Mouse (Mus musculus): ENCODE measurements at regions not wholly inside any gene's neighbourhood (a gene's known extent, or its start where the extent isn't known, plus 50 kb on each side); places are given as distances from the start of the nearest gene placed in this dataset.

DNA sequence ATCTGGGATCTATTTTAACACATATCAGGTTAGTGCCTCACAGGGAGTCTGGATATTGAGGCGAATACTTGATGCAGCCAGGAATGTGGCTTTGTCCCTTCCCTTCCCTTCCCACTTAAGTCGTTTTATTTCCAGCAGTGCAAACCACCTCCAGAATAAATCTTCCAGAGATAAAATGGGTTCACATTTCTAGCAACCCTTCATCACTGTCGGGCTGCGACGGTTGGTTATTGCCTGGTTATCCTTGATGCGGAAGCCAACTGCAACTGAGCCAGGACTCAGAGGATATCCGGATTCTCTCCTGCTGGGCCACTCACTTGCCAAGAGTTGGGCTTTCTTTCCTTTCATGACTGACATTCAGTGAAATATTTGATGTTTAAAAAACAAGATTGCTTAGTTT, 111.0 kb upstream of the Psmd7 start:
- DNase-seq = no peak
- intact Hi-C loops (cut with DNase I; ENCODE audit: low total_unique reads) = no loop called here

DNA sequence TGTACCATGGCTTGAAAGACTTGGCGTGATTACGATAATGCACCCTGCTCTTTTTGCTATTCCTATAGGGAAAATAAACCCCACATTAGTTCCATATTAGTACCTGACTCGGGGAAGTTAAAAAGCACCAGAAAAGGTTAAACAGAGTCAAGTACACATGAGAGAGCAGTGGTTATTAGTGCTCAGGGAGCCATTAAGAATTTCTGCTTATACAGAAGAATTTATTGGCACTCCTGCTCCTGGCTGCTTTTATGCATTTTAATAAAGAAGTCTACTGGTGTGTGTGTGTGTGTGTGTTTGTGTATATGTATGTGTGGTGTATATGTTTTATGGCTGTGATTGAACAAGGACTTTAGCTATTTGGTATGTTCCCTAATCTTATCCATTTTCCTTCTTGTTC, 111.5 kb upstream of the Psmd7 start:
- no peak for DNase-seq
- intact Hi-C loops (cut with DNase I; ENCODE audit: low total_unique reads) = no loop called here

DNA sequence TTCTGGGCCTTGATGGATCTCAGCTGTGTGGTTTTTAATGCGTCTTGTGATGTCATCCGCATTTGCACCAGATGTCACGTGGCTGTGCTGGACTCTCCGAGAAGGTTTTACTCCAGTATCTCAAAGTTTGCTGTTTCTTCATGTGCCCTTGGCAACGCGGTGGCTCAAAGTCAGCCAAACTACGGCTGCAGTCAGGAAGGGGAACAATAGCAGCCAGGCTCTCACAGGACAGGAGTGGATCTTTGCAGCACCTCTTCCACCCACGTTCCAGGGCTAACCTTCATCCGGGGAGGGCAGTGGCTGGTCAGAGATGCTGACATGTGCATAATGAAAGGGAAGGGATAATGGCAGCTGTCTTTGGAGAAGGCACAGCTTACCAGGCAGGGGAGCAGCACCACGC, 127.6 kb upstream of the Psmd7 start:
- DNase-seq = no peak
- intact Hi-C loops (cut with DNase I; ENCODE audit: low total_unique reads) = no loop called here

DNA sequence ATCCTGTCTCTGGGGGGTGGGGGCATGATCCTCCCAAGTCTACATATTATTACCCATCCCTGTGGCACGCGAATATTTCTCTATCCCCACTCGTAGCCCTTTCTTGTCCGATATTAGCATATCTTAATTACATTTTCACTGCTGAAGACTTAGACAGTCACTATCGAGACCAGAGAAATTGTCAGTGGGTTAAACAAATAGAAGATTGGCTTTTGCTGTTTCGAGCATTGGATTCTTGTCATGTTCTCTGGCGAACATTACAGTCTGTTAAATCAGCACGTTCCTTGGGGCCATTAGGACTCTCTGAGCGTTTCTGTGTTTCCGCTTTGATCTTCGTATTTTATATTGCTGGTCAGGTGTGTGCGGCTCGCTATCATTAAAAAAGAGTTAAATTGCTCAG, 129.6 kb upstream of the Psmd7 start:
- intact Hi-C loops (cut with DNase I; ENCODE audit: low total_unique reads) = no loop called here
- DNase-seq = no peak

DNA sequence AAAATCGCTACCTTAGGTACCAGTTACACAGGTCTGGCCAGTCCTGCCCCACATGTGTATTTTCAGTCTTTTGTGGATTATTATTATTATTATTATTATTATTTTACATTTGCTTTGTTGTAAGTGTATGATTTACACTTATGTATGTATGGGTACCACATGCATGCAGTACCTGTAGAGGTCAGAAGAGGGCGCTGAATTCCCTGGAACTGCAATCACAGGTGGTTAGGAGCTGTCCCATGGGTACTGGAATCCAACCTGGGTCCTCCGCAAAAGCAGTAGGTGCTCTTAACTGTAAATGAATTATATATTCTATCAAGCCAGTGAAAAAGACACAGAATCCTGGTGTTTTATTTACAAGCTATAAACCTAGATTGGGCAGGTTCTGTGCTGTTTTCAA, 131.4 kb upstream of the Psmd7 start:
- intact Hi-C loops (cut with DNase I; ENCODE audit: low total_unique reads) = no loop called here
- no peak for DNase-seq

DNA sequence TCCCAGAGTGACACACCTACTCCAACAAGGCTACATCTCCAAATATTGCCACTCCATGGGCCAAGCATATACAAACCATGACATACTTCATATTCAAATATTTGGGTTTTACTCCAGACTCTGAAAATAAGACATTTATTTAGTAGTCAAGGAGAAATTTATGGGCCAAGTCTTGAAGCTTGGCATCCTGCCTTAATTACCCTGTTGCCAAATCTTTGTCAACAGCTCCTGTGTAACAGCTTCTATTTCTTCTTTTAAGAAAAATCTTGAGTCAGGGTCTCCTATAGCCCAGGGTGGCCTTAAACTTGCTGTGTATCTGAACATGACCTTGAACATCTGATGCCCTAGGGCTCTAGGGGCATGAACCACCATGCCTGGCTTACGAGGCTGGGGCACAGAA, 138.5 kb upstream of the Psmd7 start:
- intact Hi-C loops (cut with DNase I; ENCODE audit: low total_unique reads) = no loop called here
- DNase-seq = no peak

DNA sequence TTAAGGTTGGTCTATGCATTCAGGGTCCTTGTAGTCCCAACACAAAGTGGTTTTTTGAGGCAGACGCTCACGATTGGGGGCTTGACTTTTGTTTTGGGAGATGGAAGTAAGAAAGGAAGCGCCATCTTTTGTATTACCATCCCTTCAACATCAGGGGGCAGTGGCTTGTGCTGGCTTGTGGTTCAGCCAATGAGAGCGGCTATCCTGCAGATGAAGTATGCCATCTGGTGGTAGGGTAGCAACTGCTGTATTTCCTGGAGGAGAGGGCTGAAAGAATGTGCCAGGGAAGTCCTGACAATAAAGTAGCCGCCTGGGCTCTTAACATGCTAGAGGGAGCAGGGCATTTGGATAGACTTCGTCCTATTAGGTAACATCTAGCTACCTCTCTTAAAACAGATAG, 139.0 kb upstream of the Psmd7 start:
- intact Hi-C loops (cut with DNase I; ENCODE audit: low total_unique reads) = no loop called here
- DNase-seq = no peak

DNA sequence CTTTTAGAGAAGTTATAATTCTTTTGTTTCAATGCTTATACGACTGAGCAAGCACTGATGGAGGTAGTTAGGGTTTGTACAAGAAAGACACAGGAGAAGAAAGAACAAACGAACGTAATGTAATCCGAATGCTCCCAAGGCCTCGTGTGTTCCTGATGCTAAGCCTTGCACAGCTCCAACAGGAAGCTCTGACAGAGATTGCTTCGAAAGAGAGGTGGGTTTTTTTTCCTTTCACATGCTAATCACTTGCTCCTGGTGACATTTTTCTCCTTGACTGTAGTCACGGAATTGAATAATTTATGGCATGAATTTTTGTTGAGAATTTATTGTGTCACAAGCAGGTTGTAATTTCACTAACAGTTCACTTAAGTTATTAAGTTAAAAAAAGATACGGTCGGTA, 150.8 kb upstream of the Psmd7 start:
- DNase-seq = no peak
- intact Hi-C loops (cut with DNase I; ENCODE audit: low total_unique reads) = no loop called here

DNA sequence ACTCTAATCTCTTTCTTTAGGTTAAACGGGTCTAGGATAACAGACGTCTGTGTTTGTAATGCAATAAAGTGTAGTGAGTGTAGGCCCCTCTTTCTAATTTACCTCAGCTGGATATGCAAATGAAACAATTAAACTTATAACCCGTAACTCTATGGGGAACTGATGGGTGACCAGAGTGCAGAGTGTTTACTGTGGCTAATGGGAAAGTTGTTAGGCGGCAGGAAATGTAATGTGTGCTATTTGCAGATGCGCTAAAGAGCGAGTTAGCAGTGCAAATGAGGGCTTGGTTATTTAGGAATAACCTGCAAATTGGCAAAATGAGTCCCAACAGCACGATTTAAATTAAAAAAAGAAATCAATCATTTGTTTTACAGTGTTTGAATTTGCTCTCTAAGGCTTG, 168.8 kb upstream of the Psmd7 start:
- DNase-seq = no peak
- intact Hi-C loops (cut with DNase I; ENCODE audit: low total_unique reads) = no loop called here

DNA sequence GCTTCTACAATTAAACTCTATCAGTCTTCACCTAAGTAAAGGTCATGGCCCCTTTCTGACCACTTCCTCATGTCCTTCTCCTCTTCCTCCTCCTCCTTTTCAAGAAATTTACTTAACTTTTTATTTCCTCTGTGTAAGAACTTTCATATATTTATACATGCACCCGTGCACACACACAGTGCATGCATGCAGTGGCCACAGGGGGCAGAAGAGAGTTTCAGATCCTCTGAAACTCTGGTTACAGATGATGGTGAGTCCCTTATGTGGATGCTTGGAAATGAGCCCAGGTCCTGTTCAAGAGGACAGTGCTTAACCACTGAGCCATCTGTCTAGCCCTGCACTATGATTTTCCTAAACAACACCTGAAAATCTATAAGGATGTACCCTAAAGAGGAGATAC, 170.4 kb upstream of the Psmd7 start:
- intact Hi-C loops (cut with DNase I; ENCODE audit: low total_unique reads) = no loop called here
- DNase-seq = no peak

DNA sequence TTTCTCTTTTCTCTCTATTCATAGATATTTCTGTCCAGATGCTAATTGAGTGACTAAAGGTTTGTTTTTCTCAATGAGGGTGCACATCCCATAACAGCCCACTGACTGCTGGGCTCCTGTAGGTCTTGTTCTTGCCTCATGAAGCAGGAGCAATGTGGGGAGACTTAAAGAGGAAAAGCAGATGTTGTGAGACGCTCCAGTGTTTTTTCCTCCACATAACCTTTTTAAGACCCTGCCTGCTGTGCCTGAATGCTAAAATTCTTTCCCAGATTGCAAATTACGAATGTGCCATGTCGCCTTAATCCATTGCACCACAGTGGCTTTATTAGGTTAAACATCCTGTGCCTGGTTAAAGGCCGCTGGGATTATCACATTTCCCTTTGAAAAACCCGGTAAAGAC, 165.5 kb upstream of the Zfhx3 start:
- DNase-seq = no peak
- intact Hi-C loops (cut with DNase I; ENCODE audit: low total_unique reads) = no loop called here

DNA sequence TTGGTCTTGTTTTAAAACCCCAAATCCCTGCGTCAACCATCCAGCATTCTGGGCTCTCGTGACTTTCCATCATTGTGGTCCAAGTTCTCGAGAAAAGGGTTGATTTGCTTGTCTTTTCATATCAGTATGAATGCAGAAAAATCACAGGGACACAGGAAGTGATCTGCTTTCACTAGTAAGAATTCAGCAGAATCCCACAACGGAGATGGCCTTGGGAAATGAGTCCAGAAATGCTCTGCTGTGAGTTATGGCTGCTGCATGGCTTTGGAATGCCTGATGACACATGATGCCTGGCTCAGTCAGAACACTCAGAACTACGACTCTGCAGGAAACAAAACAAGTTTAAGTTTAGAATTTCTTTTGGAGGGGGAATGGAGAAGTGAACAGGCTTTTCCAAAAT, 156.7 kb upstream of the Zfhx3 start:
- DNase-seq = no peak

DNA sequence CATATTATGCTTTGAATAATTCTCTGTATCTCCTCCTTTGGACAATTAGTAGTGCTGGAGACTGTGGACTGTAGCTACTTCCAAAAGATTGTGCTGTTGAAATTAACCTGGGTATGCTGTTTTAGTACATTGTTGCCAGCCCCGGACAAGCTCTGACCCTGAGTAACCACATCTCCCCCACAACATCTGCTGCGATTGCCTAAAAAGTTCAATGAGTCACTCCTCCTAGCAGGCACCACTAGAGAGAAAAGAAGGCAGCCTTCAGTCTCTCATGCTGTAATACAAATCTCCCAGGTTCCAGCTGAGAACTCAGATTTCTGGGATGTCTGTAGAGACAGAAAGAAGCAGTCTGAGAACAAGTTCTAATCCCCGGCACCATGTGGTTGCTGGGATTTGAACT, 150.2 kb upstream of the Zfhx3 start:
- intact Hi-C loops (cut with DNase I; ENCODE audit: low total_unique reads) = no loop called here
- no peak for DNase-seq

More for the DNA sequence above, 156.7 kb upstream of the Zfhx3 start:
- intact Hi-C loops (cut with DNase I; ENCODE audit: low total_unique reads) = no loop called here

DNA sequence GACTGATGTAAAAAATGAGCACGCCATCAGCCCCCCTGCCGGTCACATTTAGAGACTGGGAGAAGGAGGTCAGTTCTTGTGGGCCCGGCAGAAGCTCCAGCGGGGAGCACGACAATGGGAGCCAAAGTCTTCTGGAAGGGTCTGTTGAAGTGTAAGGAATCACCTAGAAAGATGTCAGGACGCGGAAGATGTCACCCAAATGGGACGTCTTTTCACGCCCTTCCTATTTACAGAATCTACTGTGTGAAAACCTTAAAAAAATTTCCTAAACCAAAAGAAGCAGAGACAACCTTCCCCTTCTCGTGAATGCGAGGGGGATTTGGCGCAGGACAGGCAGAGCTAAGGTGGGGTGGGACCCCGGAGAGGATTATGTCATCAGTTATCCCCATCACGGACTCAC, 127.5 kb upstream of the Zfhx3 start:
- intact Hi-C loops (cut with DNase I; ENCODE audit: low total_unique reads) = no loop called here
- no peak for DNase-seq

DNA sequence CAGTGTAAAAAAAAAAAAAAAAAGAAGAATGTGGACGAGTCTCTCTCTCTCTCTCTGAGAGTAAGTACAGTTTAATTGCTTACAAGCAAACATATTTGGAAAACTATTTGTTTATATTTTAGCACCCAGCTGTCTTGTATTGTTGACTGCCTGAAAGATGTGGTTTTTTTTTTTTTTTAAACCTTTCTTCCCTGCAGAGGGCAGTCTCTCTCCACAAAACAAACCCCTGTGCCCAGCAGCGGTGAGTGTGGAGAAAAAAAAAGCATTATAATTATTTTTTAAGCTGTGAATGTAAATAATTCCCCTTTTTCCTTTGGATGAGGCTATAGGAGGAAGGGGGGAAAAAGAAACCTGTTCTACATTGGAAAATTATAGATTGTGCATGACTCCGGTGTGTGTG, 126.7 kb upstream of the Zfhx3 start:
- intact Hi-C loops (cut with DNase I; ENCODE audit: low total_unique reads) = no loop called here
- no peak for DNase-seq

DNA sequence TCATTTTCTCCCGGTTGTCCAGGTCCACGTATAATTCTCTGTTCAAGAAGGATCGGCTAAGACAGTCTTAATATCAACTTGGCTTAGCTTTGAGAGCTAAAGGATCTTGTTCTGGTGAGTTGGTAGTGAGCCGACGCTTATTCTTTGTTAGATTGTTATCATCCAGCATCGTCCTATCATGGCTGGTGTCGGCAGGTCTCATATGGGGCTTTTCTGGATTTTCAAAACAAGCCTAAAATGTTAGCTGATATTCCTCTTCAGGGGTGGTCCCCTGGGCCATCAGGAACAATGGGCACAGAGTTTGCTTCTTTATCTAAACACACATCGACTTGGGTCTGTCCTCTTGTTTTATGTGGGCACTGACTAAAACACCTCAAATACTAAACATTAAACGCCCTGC, 124.6 kb upstream of the Zfhx3 start:
- DNase-seq = no peak
- intact Hi-C loops (cut with DNase I; ENCODE audit: low total_unique reads) = no loop called here

DNA sequence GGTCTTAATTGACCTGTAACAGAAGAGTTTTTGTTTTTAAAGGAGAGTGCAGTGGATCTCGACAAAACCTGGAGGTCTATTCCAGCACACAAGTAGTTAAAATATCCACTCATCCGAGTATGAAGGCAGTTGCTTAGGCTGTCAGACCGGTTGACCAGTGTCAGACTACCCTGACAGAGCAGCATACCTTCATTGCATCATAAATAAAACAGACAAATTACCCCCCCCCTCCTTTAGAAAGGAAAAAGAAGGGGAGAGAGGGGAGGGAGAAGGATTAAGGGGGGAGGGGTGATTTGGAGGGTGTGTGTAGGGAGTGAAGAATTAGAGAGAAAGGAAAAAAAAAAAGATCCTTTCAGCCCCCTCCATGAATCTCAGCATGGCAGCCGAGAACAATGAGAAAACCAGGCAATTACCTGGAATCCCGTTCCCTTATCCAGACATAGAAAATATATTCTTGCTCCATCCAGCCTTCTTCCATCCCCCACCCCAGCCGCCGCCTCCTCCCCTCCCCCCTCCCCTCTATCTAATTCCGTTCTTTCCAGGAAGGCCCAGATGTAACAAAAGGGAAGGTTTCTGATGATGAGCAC, 122.2 kb upstream of the Zfhx3 start:
- no peak for DNase-seq
- intact Hi-C loops (cut with DNase I; ENCODE audit: low total_unique reads) = no loop called here

DNA sequence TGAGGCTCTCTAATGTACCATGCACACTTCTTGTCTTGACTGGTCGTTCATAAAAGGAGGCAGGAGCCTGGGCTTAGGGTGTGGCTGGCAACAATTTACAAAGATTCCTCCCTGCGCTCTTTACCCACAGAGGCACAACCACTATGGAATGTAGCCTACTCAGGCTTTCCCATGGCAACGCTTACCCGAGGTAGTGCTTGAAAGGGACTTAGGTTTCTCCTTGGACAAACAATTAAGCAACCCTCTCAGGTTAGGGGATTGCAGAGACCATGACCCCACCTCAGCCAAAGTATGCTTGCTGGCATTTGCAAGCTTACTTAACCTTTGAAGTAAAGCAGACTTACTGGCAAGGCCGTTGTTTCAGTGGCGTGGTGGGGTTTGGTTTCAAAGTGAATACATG, 120.9 kb upstream of the Zfhx3 start:
- intact Hi-C loops (cut with DNase I; ENCODE audit: low total_unique reads) = no loop called here

DNA sequence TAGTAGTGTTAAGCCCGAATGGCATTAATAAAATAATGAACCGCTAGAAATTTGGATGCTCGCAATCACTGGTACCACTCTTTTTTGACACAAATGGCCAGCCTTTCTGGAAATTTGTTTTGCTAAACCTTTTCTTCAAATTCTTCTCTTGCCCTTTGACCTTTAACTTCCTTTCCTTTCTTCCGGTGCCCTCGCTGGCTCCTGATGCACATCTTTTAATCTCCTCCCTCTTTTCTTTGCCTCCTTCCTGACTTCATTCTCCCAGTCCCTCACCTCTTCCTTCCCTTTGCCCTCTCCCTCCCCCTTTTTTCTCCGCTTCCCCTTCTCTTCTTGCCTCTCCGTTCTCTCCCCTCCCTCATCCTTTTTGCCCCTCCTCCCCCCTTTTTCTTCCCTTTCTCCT, 118.3 kb upstream of the Zfhx3 start:
- DNase-seq = no peak
- intact Hi-C loops (cut with DNase I; ENCODE audit: low total_unique reads) = no loop called here

More for the DNA sequence above, 120.9 kb upstream of the Zfhx3 start:
- DNase-seq = no peak

DNA sequence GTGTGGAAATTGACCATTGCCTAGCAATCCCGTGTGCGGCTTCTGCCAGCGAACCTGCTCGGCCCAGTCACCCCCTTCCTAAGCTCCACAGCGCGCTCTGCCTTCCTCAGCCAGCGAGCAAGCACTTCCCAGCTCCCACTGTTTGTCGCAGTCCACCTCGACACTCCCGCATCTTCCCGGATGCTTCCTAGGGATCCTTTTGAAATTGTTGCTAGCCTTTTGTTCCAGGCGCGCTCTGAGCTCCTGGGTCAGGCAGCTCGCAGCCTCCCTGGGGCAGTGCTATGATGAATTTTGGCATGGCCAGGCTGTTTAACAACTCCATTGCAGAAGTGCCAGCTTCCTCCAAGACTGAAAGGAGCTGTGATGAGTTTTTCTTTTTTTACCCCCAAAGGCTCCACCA, 117.8 kb upstream of the Zfhx3 start:
- intact Hi-C loops (cut with DNase I; ENCODE audit: low total_unique reads) = no loop called here
- DNase-seq = peak; percentile 14

DNA sequence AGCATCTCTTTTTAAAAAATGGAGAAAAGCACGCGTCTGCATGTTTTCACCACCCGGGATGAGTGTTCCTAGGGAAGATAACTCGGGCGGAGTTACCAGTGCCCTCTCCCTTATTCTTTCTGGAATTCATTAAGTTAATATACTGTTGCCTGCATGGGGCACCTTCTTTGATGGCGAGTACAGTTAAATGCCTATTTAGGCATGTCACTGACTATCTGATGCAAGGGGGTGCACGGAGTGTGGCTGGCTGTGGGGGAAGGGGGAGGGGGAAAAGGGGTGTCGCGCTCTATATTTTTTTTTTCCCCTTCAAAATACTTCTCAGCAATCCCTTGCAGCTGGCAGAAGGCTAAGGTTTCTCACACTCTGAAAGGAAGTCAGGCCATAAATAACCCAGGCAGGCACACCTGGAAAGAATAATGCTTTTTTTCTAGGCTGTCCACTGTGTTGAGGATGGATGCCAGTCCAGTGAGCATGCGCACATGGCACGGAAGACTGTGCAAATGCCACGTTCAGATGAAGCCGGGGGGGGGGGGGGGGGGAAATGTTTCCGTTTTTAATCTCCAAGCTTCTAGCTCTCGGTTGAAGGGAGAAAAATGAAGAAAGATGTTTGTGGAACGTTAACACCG, 114.8 kb upstream of the Zfhx3 start:
- intact Hi-C loops (cut with DNase I; ENCODE audit: low total_unique reads) = no loop called here
- DNase-seq = no peak

DNA sequence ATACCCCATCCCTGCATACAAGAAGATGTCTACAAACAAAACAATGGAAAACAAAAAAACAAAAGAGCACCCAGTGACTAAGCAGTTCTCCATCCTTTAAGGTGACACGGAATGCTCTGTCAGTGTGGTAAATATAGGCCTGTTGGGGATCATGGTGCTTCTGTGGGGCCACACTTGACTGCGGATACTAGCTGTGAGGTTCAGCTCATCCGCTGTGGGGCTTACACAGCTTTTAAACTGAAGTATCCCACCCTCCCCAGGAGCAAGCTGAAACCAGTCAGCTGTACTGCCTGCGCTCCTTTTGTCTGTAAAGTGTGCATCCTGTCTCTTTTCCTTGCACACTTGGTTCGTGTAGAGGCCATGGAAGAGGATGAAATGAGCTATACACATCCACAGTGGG, 113.9 kb upstream of the Zfhx3 start:
- DNase-seq = no peak
- intact Hi-C loops (cut with DNase I; ENCODE audit: low total_unique reads) = no loop called here

Data from gastrocnemius, postnatal 14 days (tissue).